Mouse (Mus musculus) ES-Bruce4 (cell line): Measurements from ENCODE around the gene Mgat4a.

ENCODE experiments used
- CTCF ChIP-seq: IDR thresholded peaks from one replicate; pipeline ENCODE4 v1.8.1; 2011; ENCODE audit warnings: low read depth, low read length
- EP300 ChIP-seq: IDR thresholded peaks from 2 replicates; pipeline ENCODE4 v1.6.1; 2011; ENCODE audit warnings: low read depth, low read length; ENCODE audit not compliant: insufficient read depth
- POLR2A ChIP-seq: IDR thresholded peaks from one replicate; pipeline ENCODE4 v1.8.1; 2011; ENCODE audit warnings: low read length; ENCODE audit not compliant: insufficient read depth

DNA sequence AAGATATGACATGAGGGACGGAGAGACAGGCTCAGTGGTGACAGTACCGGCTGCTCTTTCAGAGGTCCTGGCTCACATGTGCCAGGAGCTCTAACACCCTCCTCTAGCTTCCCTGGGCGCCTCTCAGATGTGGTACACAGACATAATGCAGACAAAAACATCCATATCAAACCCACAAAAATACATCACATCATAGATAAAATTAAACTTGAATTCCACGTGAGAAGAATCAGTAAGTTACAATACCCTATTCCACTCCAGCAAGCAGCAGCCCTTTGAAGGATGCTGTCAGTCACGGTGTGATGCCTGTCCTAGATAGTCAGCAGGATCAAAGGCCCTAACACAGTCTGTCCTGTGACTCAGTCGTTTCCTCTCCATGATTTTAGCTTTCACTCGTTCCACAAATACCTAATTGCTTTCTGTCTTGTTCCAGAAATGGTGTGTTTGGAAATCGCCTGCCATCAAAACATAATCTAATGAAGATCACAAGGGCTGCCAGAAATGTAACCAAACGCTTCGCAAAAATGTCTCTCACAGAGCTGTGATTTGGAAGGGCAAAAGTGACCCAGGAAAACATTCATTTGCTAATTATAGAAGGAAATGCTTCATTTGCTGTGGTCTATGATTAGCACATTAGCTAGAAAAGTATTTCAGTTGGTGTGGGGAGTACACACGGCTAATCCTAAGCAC is 44.1 kb downstream of the Mgat4a start:
- no peak for TF ChIP-seq EP300
- no peak for TF ChIP-seq POLR2A
- TF ChIP-seq CTCF: no peak
